Mouse (Mus musculus) forebrain, embryonic 14.5 days (tissue): ENCODE measurements at regions not wholly inside any gene's neighbourhood (a gene's known extent, or its start where the extent isn't known, plus 50 kb on each side); places are given as distances from the start of the nearest gene placed in this dataset.

Source experiments
- ATAC-seq: fragments of 200-750 bp; cut with Nextera tagmentation; 2 replicates; pipeline ENCODE4 v1.8.0; 2017; ENCODE audit warnings: mild to moderate bottlenecking, moderate library complexity
- DNase-seq: peaks from one replicate; pipeline ENCODE4 v3.0.0-alpha.2; 2015; ENCODE audit warnings: low spot score
- H3K27ac ChIP-seq: fragments of 300-500 bp; sonication (generic); 2 replicates; pipeline ENCODE4 v1.5.1; 2014; ENCODE audit warnings: low read depth, mild to moderate bottlenecking, control low read depth, low read length, moderate library complexity
- H3K27me3 ChIP-seq: fragments of 300-500 bp; sonication (generic); replicated peaks from 2 replicates; pipeline ENCODE4 v1.6.1; 2014; ENCODE audit warnings: low read length, control low read depth, mixed read lengths; ENCODE audit not compliant: control insufficient read depth, insufficient read depth
- H3K36me3 ChIP-seq: fragments of 300-500 bp; sonication (generic); 2 replicates; pipeline ENCODE4 v1.6.1; 2014; ENCODE audit warnings: low read length, control low read depth; ENCODE audit not compliant: control insufficient read depth, insufficient read depth
- H3K4me1 ChIP-seq: fragments of 300-500 bp; sonication (generic); 2 replicates; pipeline ENCODE4 v1.6.1; 2014; ENCODE audit warnings: antibody characterized with exemption, low read length, control low read depth; ENCODE audit not compliant: control insufficient read depth, insufficient read depth
- H3K4me2 ChIP-seq: fragments of 300-500 bp; sonication (generic); 2 replicates; pipeline ENCODE4 v1.6.1; 2014; ENCODE audit warnings: mild to moderate bottlenecking, control low read depth, low read length
- H3K4me3 ChIP-seq: fragments of 300-500 bp; sonication (generic); 2 replicates; pipeline ENCODE4 v1.5.1; 2014; ENCODE audit warnings: low read depth, low read length, control low read depth
- H3K9ac ChIP-seq: fragments of 300-500 bp; sonication (generic); 2 replicates; pipeline ENCODE4 v1.6.1; 2014; ENCODE audit warnings: mild to moderate bottlenecking, low read length, control low read depth, moderate library complexity
- H3K9me3 ChIP-seq: fragments of 300-500 bp; sonication (generic); replicated peaks from 2 replicates; pipeline ENCODE4 v1.6.1; 2016; ENCODE audit warnings: low read length, control low read depth, mixed read lengths; ENCODE audit not compliant: control insufficient read depth
- WGBS: fragments of 180-500 bp; shearing (Covaris S2); extraction: QIAGEN DNeasy Blood & Tissue Kit; methylation state at CpG from one replicate; pipeline ENCODE4 v1.1.7; 2014; 5-methylcytosine and 5-hydroxymethylcytosine counted together

GRCm38 (mm10) chr6:50847548-50847947 is 193.3 kb upstream of the Npvf start:
- H3K9ac ChIP-seq: no peak overlapping the region
- H3K27me3 ChIP-seq: no peaks in the 10 kb centered on the region
- H3K27ac ChIP-seq: no peak overlapping the region
- H3K4me3 ChIP-seq: no peak overlapping the region
- no peak overlapping the region for H3K4me2 ChIP-seq
- no peak for ATAC-seq
- no peaks in the 10 kb centered on the region; the same call in 1 of the 2 replicates for H3K4me1 ChIP-seq
- no peaks in the 10 kb centered on the region for H3K36me3 ChIP-seq
- no peaks in the 10 kb centered on the region for H3K9me3 ChIP-seq
- DNase-seq: no peak
- 77% methylated on average over 7 of the region's 7 CpGs for WGBS

DNA sequence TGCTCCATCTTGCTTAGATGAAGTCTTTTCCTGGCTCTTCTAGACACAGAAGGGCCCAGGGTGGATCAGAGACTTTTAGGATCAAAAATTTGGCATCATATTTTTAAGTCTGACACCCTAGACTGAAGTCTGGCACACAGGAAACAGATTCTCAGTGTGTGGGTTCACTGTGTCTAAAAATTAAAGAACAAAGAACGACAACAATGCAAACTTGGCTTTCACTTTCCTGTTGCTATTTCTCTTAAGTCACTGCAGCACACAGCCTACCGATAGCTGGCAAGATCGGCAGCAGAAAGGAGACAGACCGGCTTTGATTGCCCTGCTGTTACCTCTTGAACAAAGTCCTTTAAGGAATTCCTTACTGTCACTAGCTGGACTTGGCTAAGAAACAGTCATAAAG is 204.9 kb upstream of the Npvf start:
- no peaks in the 10 kb centered on the region for H3K36me3 ChIP-seq
- H3K9ac ChIP-seq: no peak overlapping the region
- H3K4me1 ChIP-seq: no peaks in the 10 kb centered on the region
- no peak overlapping the region for H3K4me3 ChIP-seq
- no peak for DNase-seq
- no peaks in the 10 kb centered on the region for H3K27me3 ChIP-seq
- no peak for ATAC-seq
- WGBS: 85% methylated on average over 4 of the region's 4 CpGs
- H3K9me3 ChIP-seq: no peaks in the 10 kb centered on the region
- no peak overlapping the region for H3K4me2 ChIP-seq
- H3K27ac ChIP-seq: no peak overlapping the region

DNA sequence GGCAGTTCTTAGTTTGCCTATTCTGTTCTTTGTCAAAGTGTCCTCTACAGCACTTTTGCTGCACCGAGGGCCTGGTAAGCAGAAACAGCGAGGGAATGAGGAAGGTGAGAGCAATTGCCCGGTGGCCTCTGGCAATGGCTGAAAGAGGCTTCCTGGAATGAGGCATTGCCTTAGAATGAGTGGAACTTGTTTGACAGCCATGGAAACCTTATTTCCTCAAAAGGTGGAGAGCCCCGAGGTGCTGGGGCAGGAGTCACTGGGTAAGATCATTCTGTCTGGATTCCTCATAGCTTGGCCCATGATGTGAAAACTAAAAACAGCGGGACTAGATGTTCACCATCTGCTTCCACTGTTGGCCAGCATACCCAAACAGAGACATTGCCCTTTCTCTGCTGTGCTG is 223.8 kb upstream of the Npvf start:
- Histone ChIP-seq H3K4me3 (no peak overlapping the region), H3K4me1 (no peaks in the 10 kb centered on the region), H3K9me3 (no peaks in the 10 kb centered on the region), H3K9ac (no peak overlapping the region), H3K36me3 (no peaks in the 10 kb centered on the region), H3K27ac (no peak overlapping the region), H3K27me3 (no peaks in the 10 kb centered on the region), H3K4me2 (no peak overlapping the region)
- 87% methylated on average over 5 of the region's 5 CpGs for WGBS
- no peak for DNase-seq
- no peak for ATAC-seq

GRCm38 (mm10) chr6:50882298-50882697 is 228.1 kb upstream of the Npvf start:
- DNase-seq (no peak), ATAC-seq (no peak)
- H3K27ac ChIP-seq: no peak overlapping the region
- H3K4me2 ChIP-seq: no peak overlapping the region
- H3K27me3 ChIP-seq: no peaks in the 10 kb centered on the region
- H3K9me3 ChIP-seq: no peaks in the 10 kb centered on the region
- WGBS: 68% methylated on average over 3 of the region's 3 CpGs
- no peak overlapping the region for H3K4me3 ChIP-seq
- H3K36me3 ChIP-seq: no peaks in the 10 kb centered on the region
- H3K9ac ChIP-seq: no peak overlapping the region
- H3K4me1 ChIP-seq: 0 out of 2 replicates have a peak, but pooled peaks cover 2% of the 10 kb centered on the region

GRCm38 (mm10) chr6:50882759-50883158 is 228.5 kb upstream of the Npvf start:
- H3K4me3 ChIP-seq: no peak overlapping the region
- no peak for ATAC-seq
- no peak for DNase-seq
- H3K36me3 ChIP-seq: no peaks in the 10 kb centered on the region
- H3K9me3 ChIP-seq: no peaks in the 10 kb centered on the region
- H3K27me3 ChIP-seq: no peaks in the 10 kb centered on the region
- H3K27ac ChIP-seq: no peak overlapping the region
- no peak overlapping the region for H3K4me2 ChIP-seq
- no peak overlapping the region for H3K9ac ChIP-seq
- 57% methylated on average over 4 of the region's 4 CpGs for WGBS
- 0 out of 2 replicates have a peak, but pooled peaks cover 2% of the 10 kb centered on the region for H3K4me1 ChIP-seq

GRCm38 (mm10) chr6:50885031-50885430 is 230.8 kb upstream of the Npvf start:
- no peak overlapping the region for H3K4me2 ChIP-seq
- no peak for ATAC-seq

GRCm38 (mm10) chr6:50885771-50886360 is 231.6 kb upstream of the Npvf start:
- no peak overlapping the region for H3K4me3 ChIP-seq
- H3K27me3 ChIP-seq: no peaks in the 10 kb centered on the region
- H3K36me3 ChIP-seq: no peaks in the 10 kb centered on the region
- no peak overlapping the region for H3K4me2 ChIP-seq
- H3K9me3 ChIP-seq: no peaks in the 10 kb centered on the region
- ATAC-seq (no peak), DNase-seq (peak; percentile 65)
- WGBS: 70% methylated on average over 8 of the region's 8 CpGs
- no peak overlapping the region for H3K9ac ChIP-seq
- H3K4me1 ChIP-seq: peaks cover 9% of the 10 kb centered on the region; the same call in 1 of the 2 replicates
- H3K27ac ChIP-seq: peak overlapping the region; percentile 21; the same call in 1 of the 2 replicates

More at GRCm38 (mm10) chr6:50885031-50885430, 230.8 kb upstream of the Npvf start:
- Histone ChIP-seq H3K27me3 (no peaks in the 10 kb centered on the region), H3K36me3 (no peaks in the 10 kb centered on the region), H3K4me3 (no peak overlapping the region), H3K9ac (no peak overlapping the region), H3K4me1 (peaks cover 5% of the 10 kb centered on the region; the same call in 1 of the 2 replicates), H3K9me3 (no peaks in the 10 kb centered on the region), H3K27ac (no peak overlapping the region)
- 90% methylated on average over 4 of the region's 4 CpGs for WGBS
- no peak for DNase-seq

- Histone ChIP-seq H3K9ac (peak overlapping the region; percentile 55), H3K27me3 (no peaks in the 10 kb centered on the region), H3K36me3 (no peaks in the 10 kb centered on the region), H3K4me2 (peak overlapping the region; percentile 40), H3K27ac (peak overlapping the region; percentile 96), H3K9me3 (no peaks in the 10 kb centered on the region), H3K4me1 (peaks cover 22% of the 10 kb centered on the region), H3K4me3 (peak overlapping the region; percentile 3; the same call in 1 of the 2 replicates)
- WGBS: 9% methylated on average over 25 of the region's 25 CpGs
- DNase-seq: peak; percentile 93
- peak; percentile 93 for ATAC-seq
Measured at GRCm38 (mm10) chr6:50890370-50891204, 236.3 kb upstream of the Npvf start.

- DNase-seq (no peak), ATAC-seq (no peak)
- Histone ChIP-seq H3K27me3 (no peaks in the 10 kb centered on the region), H3K4me1 (peaks cover 20% of the 10 kb centered on the region), H3K36me3 (no peaks in the 10 kb centered on the region), H3K9ac (peak overlapping the region; percentile 55), H3K9me3 (no peaks in the 10 kb centered on the region), H3K4me2 (peak overlapping the region; percentile 40), H3K27ac (peak overlapping the region; percentile 96), H3K4me3 (peak overlapping the region; percentile 3; the same call in 1 of the 2 replicates)
- WGBS: 43% methylated on average over 3 of the region's 3 CpGs
Measured at GRCm38 (mm10) chr6:50891205-50891526, 236.9 kb upstream of the Npvf start.
